Mouse (Mus musculus) olfactory bulb, adult 2 months (tissue): ENCODE measurements around the gene Gipr.

ENCODE experiments used
- CTCF ChIP-seq: fragments of 200-500 bp; IDR thresholded peaks from 2 replicates; pipeline ENCODE4 v1.5.1; 2012; ENCODE audit warnings: low read depth, mild to moderate bottlenecking, low read length, moderate library complexity; ENCODE audit not compliant: insufficient read depth
- POLR2A ChIP-seq: fragments of 200-500 bp; IDR thresholded peaks from 2 replicates; pipeline ENCODE4 v1.6.1; 2012; ENCODE audit warnings: mild to moderate bottlenecking, low read depth, low read length, moderate library complexity; ENCODE audit not compliant: insufficient read depth

DNA sequence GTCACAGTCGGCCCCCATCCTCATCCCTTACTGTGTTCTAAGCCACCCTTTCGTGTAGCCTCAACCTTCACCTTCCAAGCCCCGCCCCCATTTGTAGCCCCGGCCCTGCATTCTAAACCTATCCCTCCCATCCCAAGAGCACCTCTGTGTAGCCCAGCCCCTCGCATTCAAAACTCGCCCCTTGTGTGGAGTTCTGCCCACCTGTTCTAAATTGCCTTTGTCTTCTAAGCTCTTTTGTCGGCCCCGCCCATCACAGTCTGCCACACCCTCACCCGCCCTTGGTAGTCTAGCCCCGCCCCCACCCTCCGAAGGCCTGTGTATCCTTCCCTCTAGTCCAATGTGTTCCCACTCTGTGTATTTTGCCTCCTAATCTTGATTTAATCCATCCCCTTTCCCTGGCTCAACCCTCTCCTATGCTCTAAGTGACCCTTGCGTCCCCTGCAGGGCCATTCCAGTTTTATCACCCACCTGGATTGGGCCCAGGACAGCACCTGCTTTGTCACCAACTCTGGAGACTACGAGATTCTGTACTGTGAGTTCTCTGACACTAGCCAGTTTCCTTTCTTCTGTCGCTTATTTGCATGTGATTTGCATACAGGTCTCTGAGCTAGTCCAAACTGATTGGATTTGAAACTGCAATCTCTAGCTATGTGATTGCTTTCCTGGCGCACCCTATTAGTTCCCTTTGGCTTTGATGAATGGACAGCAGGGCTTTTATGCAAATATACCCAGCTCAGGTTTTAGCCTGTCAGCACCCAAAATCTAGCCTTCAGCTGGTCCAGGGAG, 36.3 kb upstream of the Gipr start:
- no peak for TF ChIP-seq CTCF
- no peak for TF ChIP-seq POLR2A
